Mouse (Mus musculus) myocyte (in vitro differentiated cells): Measurements from ENCODE around the gene Pank1.

ENCODE experiments used
- CEBPB ChIP-seq: IDR thresholded peaks from 2 replicates; pipeline ENCODE4 v1.6.1; 2011; ENCODE audit warnings: mild to moderate bottlenecking, moderate library complexity; ENCODE audit not compliant: poor library complexity, insufficient read depth, severe bottlenecking
- E2F4 ChIP-seq: IDR thresholded peaks from one replicate; pipeline ENCODE4 v1.6.1; 2011; ENCODE audit warnings: mild to moderate bottlenecking, control low read depth, moderate library complexity; ENCODE audit not compliant: insufficient read depth
- MAX ChIP-seq: IDR thresholded peaks from one replicate; pipeline ENCODE4 v1.6.1; 2011; ENCODE audit warnings: low read depth, mild to moderate bottlenecking, control low read depth
- MYOD1 ChIP-seq, 3 experiments: IDR thresholded peaks; one replicate each; pipeline ENCODE4 v1.6.1; 2011; ENCODE audit warnings: control low read depth in 2 of 3, low read depth in 2 of 3, mild to moderate bottlenecking in 2 of 3, moderate library complexity in 1 of 3; ENCODE audit not compliant: insufficient read length in 2 of 3, control insufficient read depth in 1 of 3
- MYOG ChIP-seq, 3 experiments: IDR thresholded peaks; one replicate each; pipeline ENCODE4 v1.6.1; 2011; ENCODE audit warnings: control low read depth in 2 of 3, low read depth in 2 of 3, mild to moderate bottlenecking in 2 of 3; ENCODE audit not compliant: insufficient read length in 2 of 3, control insufficient read depth in 1 of 3, insufficient read depth in 1 of 3
- POLR2A ChIP-seq: IDR thresholded peaks from one replicate; pipeline ENCODE4 v1.6.1; 2011; ENCODE audit warnings: low read depth, mild to moderate bottlenecking, control low read depth, moderate library complexity; ENCODE audit not compliant: insufficient read length
- POLR2AphosphoS2 ChIP-seq: IDR thresholded peaks from one replicate; pipeline ENCODE4 v1.6.1; 2011; ENCODE audit warnings: low read depth, control low read depth; ENCODE audit not compliant: insufficient read length
- TCF12 ChIP-seq: IDR thresholded peaks from one replicate; pipeline ENCODE4 v1.6.1; 2011; ENCODE audit warnings: mild to moderate bottlenecking, control low read depth; ENCODE audit not compliant: poor library complexity, insufficient read depth, severe bottlenecking
- USF1 ChIP-seq: IDR thresholded peaks from one replicate; pipeline ENCODE4 v1.6.1; 2011; ENCODE audit warnings: low read depth, mild to moderate bottlenecking, control low read depth, moderate library complexity

GRCm38 (mm10) chr19:34778993-34779392 lies 100.3 kb downstream of the Pank1 start:
- no peak for TF ChIP-seq POLR2AphosphoS2
- TF ChIP-seq CEBPB = no peak
- no peak for TF ChIP-seq MYOG (IDR thresholded peaks at IDR 0.05; ENCODE audit: control insufficient read depth in 1 of 3, insufficient read depth in 1 of 3, insufficient read length in 2 of 3, low read depth in 2 of 3)
- TF ChIP-seq USF1 = no peak
- TF ChIP-seq POLR2A = no peak
- no peak for TF ChIP-seq MYOD1 (IDR thresholded peaks at IDR 0.05; ENCODE audit: control insufficient read depth in 1 of 3, insufficient read length in 2 of 3, low read depth in 2 of 3)
- TF ChIP-seq E2F4 = no peak
- TF ChIP-seq MAX = no peak
- no peak for TF ChIP-seq TCF12
